Mouse (Mus musculus): ENCODE results near the gene Zfp644. TPM values are rescaled to one million over a fixed set of nuclear protein-coding genes. Genes with fewer than 3 reads are reported as not detected.
A peak's percentile ranks its signal among the peaks of the same experiment; 100 is the strongest.

Gene Zfp644
- polyA plus RNA-seq, 1 experiment from 2014 or later: 79.1 TPM

GRCm38 (mm10) chr5:106589670-106590069 is 107.4 kb downstream of the Zfp644 start:
- H3K27me3 ChIP-seq (replicated peaks; ENCODE audit: control insufficient read depth, insufficient read depth, low read length): peaks cover 3% of the 10 kb centered on the region; the same call in 1 of the 2 replicates
- no peak overlapping the region for H3K4me2 ChIP-seq (ENCODE audit: low read length)
- no peaks in the 10 kb centered on the region for H3K36me3 ChIP-seq (ENCODE audit: control insufficient read depth, insufficient read depth)
- H3K4me1 ChIP-seq (replicated peaks; ENCODE audit: control insufficient read depth, insufficient read depth, low read length): no peaks in the 10 kb centered on the region
- no peak overlapping the region for H3K27ac ChIP-seq (ENCODE audit: low read length)
- no peak overlapping the region for H3K9ac ChIP-seq (replicated peaks; ENCODE audit: low read depth, low read length)
- WGBS: 93% methylated on average over 11 of the region's 11 CpGs
- no peak overlapping the region for H3K4me3 ChIP-seq (replicated peaks; ENCODE audit: low read length)
- no peak for ATAC-seq
- no peaks in the 10 kb centered on the region for H3K9me3 ChIP-seq (ENCODE audit: control insufficient read depth, low read length)

GRCm38 (mm10) chr5:106589006-106589405 is 108.1 kb downstream of the Zfp644 start:
- H3K27me3 ChIP-seq (replicated peaks; ENCODE audit: control insufficient read depth, insufficient read depth, low read length): peaks cover 9% of the 10 kb centered on the region
- H3K36me3 ChIP-seq (ENCODE audit: control insufficient read depth, insufficient read depth): no peaks in the 10 kb centered on the region
- no peak overlapping the region for H3K4me3 ChIP-seq (replicated peaks; ENCODE audit: low read length)
- ATAC-seq: no peak
- H3K9ac ChIP-seq (replicated peaks; ENCODE audit: low read depth, low read length): no peak overlapping the region
- no peak overlapping the region for H3K4me2 ChIP-seq (ENCODE audit: low read length)
- no peaks in the 10 kb centered on the region for H3K4me1 ChIP-seq (replicated peaks; ENCODE audit: control insufficient read depth, insufficient read depth, low read length)
- WGBS: 93% methylated on average over 9 of the region's 9 CpGs
- H3K27ac ChIP-seq (ENCODE audit: low read length): no peak overlapping the region
- H3K9me3 ChIP-seq (ENCODE audit: control insufficient read depth, low read length): no peaks in the 10 kb centered on the region

GRCm38 (mm10) chr5:106580943-106581342 is 116.1 kb downstream of the Zfp644 start:
- 86% methylated on average over 7 of the region's 7 CpGs for WGBS
- H3K27me3 ChIP-seq (replicated peaks; ENCODE audit: control insufficient read depth, insufficient read depth, low read length): peaks cover 53% of the 10 kb centered on the region

GRCm38 (mm10) chr5:106577237-106577888 is 119.7 kb downstream of the Zfp644 start:
- Histone ChIP-seq H3K36me3 (ENCODE audit: control insufficient read depth, insufficient read depth) (no peaks in the 10 kb centered on the region), H3K4me2 (ENCODE audit: low read length) (no peak overlapping the region), H3K27ac (ENCODE audit: low read length) (no peak overlapping the region), H3K4me3 (replicated peaks; ENCODE audit: low read length) (no peak overlapping the region), H3K27me3 (replicated peaks; ENCODE audit: control insufficient read depth, insufficient read depth, low read length) (peaks cover 53% of the 10 kb centered on the region), H3K4me1 (replicated peaks; ENCODE audit: control insufficient read depth, insufficient read depth, low read length) (peaks cover 19% of the 10 kb centered on the region), H3K9ac (replicated peaks; ENCODE audit: low read depth, low read length) (no peak overlapping the region), H3K9me3 (ENCODE audit: control insufficient read depth, low read length) (no peaks in the 10 kb centered on the region)
- peak; percentile 89 for ATAC-seq
- 10% methylated on average over 9 of the region's 9 CpGs for WGBS

More at GRCm38 (mm10) chr5:106580943-106581342, 116.1 kb downstream of the Zfp644 start:
- no peaks in the 10 kb centered on the region for H3K36me3 ChIP-seq (ENCODE audit: control insufficient read depth, insufficient read depth)
- H3K4me1 ChIP-seq (replicated peaks; ENCODE audit: control insufficient read depth, insufficient read depth, low read length): peaks cover 10% of the 10 kb centered on the region
- no peak overlapping the region for H3K4me2 ChIP-seq (ENCODE audit: low read length)
- ATAC-seq: no peak
- H3K9me3 ChIP-seq (ENCODE audit: control insufficient read depth, low read length): no peaks in the 10 kb centered on the region
- no peak overlapping the region for H3K27ac ChIP-seq (ENCODE audit: low read length)
- H3K9ac ChIP-seq (replicated peaks; ENCODE audit: low read depth, low read length): no peak overlapping the region
- H3K4me3 ChIP-seq (replicated peaks; ENCODE audit: low read length): no peak overlapping the region

GRCm38 (mm10) chr5:106575098-106575497 is 122.0 kb downstream of the Zfp644 start:
- no peaks in the 10 kb centered on the region for H3K36me3 ChIP-seq (ENCODE audit: control insufficient read depth, insufficient read depth)
- H3K4me3 ChIP-seq (replicated peaks; ENCODE audit: low read length): no peak overlapping the region
- peak; percentile 2; the same call in 1 of the 2 replicates for ATAC-seq
- H3K27me3 ChIP-seq (replicated peaks; ENCODE audit: control insufficient read depth, insufficient read depth, low read length): peaks cover 45% of the 10 kb centered on the region
- WGBS: 29% methylated on average over 4 of the region's 4 CpGs
- H3K4me1 ChIP-seq (replicated peaks; ENCODE audit: control insufficient read depth, insufficient read depth, low read length): peaks cover 19% of the 10 kb centered on the region
- 0 out of 2 replicates have a peak overlapping the region, but pooled peaks have one; percentile 80 for H3K4me2 ChIP-seq (ENCODE audit: low read length)
- no peak overlapping the region for H3K27ac ChIP-seq (ENCODE audit: low read length)
- no peak overlapping the region for H3K9ac ChIP-seq (replicated peaks; ENCODE audit: low read depth, low read length)
- H3K9me3 ChIP-seq (ENCODE audit: control insufficient read depth, low read length): peaks cover 2% of the 10 kb centered on the region; the same call in 1 of the 2 replicates

GRCm38 (mm10) chr5:106574560-106574946 is 122.5 kb downstream of the Zfp644 start:
- Histone ChIP-seq H3K4me3 (replicated peaks; ENCODE audit: low read length) (peak overlapping the region; percentile 50), H3K36me3 (ENCODE audit: control insufficient read depth, insufficient read depth) (no peaks in the 10 kb centered on the region), H3K4me1 (replicated peaks; ENCODE audit: control insufficient read depth, insufficient read depth, low read length) (peaks cover 19% of the 10 kb centered on the region), H3K9me3 (ENCODE audit: control insufficient read depth, low read length) (peaks cover 2% of the 10 kb centered on the region; the same call in 1 of the 2 replicates), H3K9ac (replicated peaks; ENCODE audit: low read depth, low read length) (peak overlapping the region; percentile 58), H3K27ac (ENCODE audit: low read length) (no peak overlapping the region), H3K4me2 (ENCODE audit: low read length) (peak overlapping the region; percentile 80), H3K27me3 (replicated peaks; ENCODE audit: control insufficient read depth, insufficient read depth, low read length) (peaks cover 45% of the 10 kb centered on the region)
- peak; percentile 74 for ATAC-seq
- WGBS: 0% methylated on average over 37 of the region's 45 CpGs

GRCm38 (mm10) chr5:106573742-106574559 is 123.1 kb downstream of the Zfp644 start:
- 7% methylated on average over 39 of the region's 55 CpGs for WGBS
- no peak overlapping the region for H3K27ac ChIP-seq (ENCODE audit: low read length)
- H3K9ac ChIP-seq (replicated peaks; ENCODE audit: low read depth, low read length): peak overlapping the region; percentile 58
- no peaks in the 10 kb centered on the region for H3K36me3 ChIP-seq (ENCODE audit: control insufficient read depth, insufficient read depth)
- H3K27me3 ChIP-seq (replicated peaks; ENCODE audit: control insufficient read depth, insufficient read depth, low read length): peaks cover 46% of the 10 kb centered on the region
- H3K9me3 ChIP-seq (ENCODE audit: control insufficient read depth, low read length): peaks cover 2% of the 10 kb centered on the region; the same call in 1 of the 2 replicates
- ATAC-seq: peak; percentile 45
- H3K4me1 ChIP-seq (replicated peaks; ENCODE audit: control insufficient read depth, insufficient read depth, low read length): peaks cover 19% of the 10 kb centered on the region
- H3K4me2 ChIP-seq (ENCODE audit: low read length): peak overlapping the region; percentile 80
- H3K4me3 ChIP-seq (replicated peaks; ENCODE audit: low read length): peak overlapping the region; percentile 50

Other genes with a start within 250 kb of the Zfp644 start
- 0.47 and 1.6 TPM in 2 replicates for gene Barhl2, start 239.1 kb downstream of the Zfp644 start, polyA plus RNA-seq (2015; fragmentation: Nextera tagmentation; extraction: Ambion mirVana)
- gene Gm17304, start 88.2 kb downstream of the Zfp644 start, polyA plus RNA-seq (2015; fragmentation: Nextera tagmentation; extraction: Ambion mirVana): not detected in 2 replicates
- 5.1 and 6.0 TPM in 2 replicates for gene Hfm1, start 229.0 kb upstream of the Zfp644 start, polyA plus RNA-seq (2015; fragmentation: Nextera tagmentation; extraction: Ambion mirVana)